Mouse (Mus musculus): ENCODE data around the gene Fbn1. TPM values are rescaled to one million over a fixed set of nuclear protein-coding genes. Genes with fewer than 3 reads are reported as not detected.

Fbn1 gene
- polyA plus RNA-seq, 1 experiment = 6.5 TPM

GRCm38 (mm10) chr2:125314169-125314925 lies 193.4 kb downstream of the Fbn1 start:
- Histone ChIP-seq H3K4me3 (ENCODE audit: insufficient read depth, low read depth, low read length) (no peak overlapping the region), H3K27ac (ENCODE audit: insufficient read depth, low read depth, low read length) (no peak overlapping the region), H3K27me3 (replicated peaks; ENCODE audit: control insufficient read depth, insufficient read depth, low read length) (no peaks in the 10 kb centered on the region), H3K4me1 (ENCODE audit: control insufficient read depth, insufficient read depth, low read length) (no peaks in the 10 kb centered on the region), H3K36me3 (ENCODE audit: control insufficient read depth, insufficient read depth, low read length) (no peaks in the 10 kb centered on the region)
- no peak for DNase-seq
- TF ChIP-seq CTCF (conservative IDR thresholded peaks at IDR 0.05; ENCODE audit: insufficient read depth, insufficient read length, low read depth, low read length) (no peak), POLR2A (IDR thresholded peaks at IDR 0.05; ENCODE audit: low read depth, low read length) (no peak)
- 89% methylated on average over 16 of the region's 16 CpGs for WGBS

- no peak for DNase-seq
- 87% methylated on average over 10 of the region's 10 CpGs for WGBS
- TF ChIP-seq POLR2A (IDR thresholded peaks at IDR 0.05; ENCODE audit: low read depth, low read length) (no peak), CTCF (conservative IDR thresholded peaks at IDR 0.05; ENCODE audit: insufficient read depth, insufficient read length, low read depth, low read length) (no peak)
- Histone ChIP-seq H3K4me1 (ENCODE audit: control insufficient read depth, insufficient read depth, low read length) (no peaks in the 10 kb centered on the region), H3K36me3 (ENCODE audit: control insufficient read depth, insufficient read depth, low read length) (no peaks in the 10 kb centered on the region), H3K4me3 (ENCODE audit: insufficient read depth, low read depth, low read length) (no peak overlapping the region), H3K27ac (ENCODE audit: insufficient read depth, low read depth, low read length) (no peak overlapping the region), H3K27me3 (replicated peaks; ENCODE audit: control insufficient read depth, insufficient read depth, low read length) (no peaks in the 10 kb centered on the region)
Measured at GRCm38 (mm10) chr2:125309710-125310109, 198.1 kb downstream of the Fbn1 start.

- Histone ChIP-seq H3K4me1 (ENCODE audit: control insufficient read depth, insufficient read depth, low read length) (no peaks in the 10 kb centered on the region), H3K27me3 (replicated peaks; ENCODE audit: control insufficient read depth, insufficient read depth, low read length) (no peaks in the 10 kb centered on the region), H3K4me3 (ENCODE audit: insufficient read depth, low read depth, low read length) (no peak overlapping the region), H3K27ac (ENCODE audit: insufficient read depth, low read depth, low read length) (no peak overlapping the region), H3K36me3 (ENCODE audit: control insufficient read depth, insufficient read depth, low read length) (no peaks in the 10 kb centered on the region)
- WGBS = 87% methylated on average over 3 of the region's 3 CpGs
- DNase-seq = no peak
- TF ChIP-seq CTCF (conservative IDR thresholded peaks at IDR 0.05; ENCODE audit: insufficient read depth, insufficient read length, low read depth, low read length) (no peak), POLR2A (IDR thresholded peaks at IDR 0.05; ENCODE audit: low read depth, low read length) (no peak)
Measured at GRCm38 (mm10) chr2:125305671-125306070, 202.1 kb downstream of the Fbn1 start.

- 75% methylated on average over 3 of the region's 3 CpGs for WGBS
- TF ChIP-seq CTCF (conservative IDR thresholded peaks at IDR 0.05; ENCODE audit: insufficient read depth, insufficient read length, low read depth, low read length) (no peak), POLR2A (IDR thresholded peaks at IDR 0.05; ENCODE audit: low read depth, low read length) (no peak)
- Histone ChIP-seq H3K4me3 (ENCODE audit: insufficient read depth, low read depth, low read length) (no peak overlapping the region), H3K27ac (ENCODE audit: insufficient read depth, low read depth, low read length) (no peak overlapping the region), H3K4me1 (ENCODE audit: control insufficient read depth, insufficient read depth, low read length) (no peaks in the 10 kb centered on the region), H3K27me3 (replicated peaks; ENCODE audit: control insufficient read depth, insufficient read depth, low read length) (no peaks in the 10 kb centered on the region), H3K36me3 (ENCODE audit: control insufficient read depth, insufficient read depth, low read length) (no peaks in the 10 kb centered on the region)
- no peak for DNase-seq
Measured at GRCm38 (mm10) chr2:125304746-125305145, 203.0 kb downstream of the Fbn1 start.

- no peak for TF ChIP-seq POLR2A (IDR thresholded peaks at IDR 0.05; ENCODE audit: low read depth, low read length)
- TF ChIP-seq CTCF (conservative IDR thresholded peaks at IDR 0.05; ENCODE audit: insufficient read depth, insufficient read length, low read depth, low read length) = peak; percentile 38
- Histone ChIP-seq H3K36me3 (ENCODE audit: control insufficient read depth, insufficient read depth, low read length) (no peaks in the 10 kb centered on the region), H3K27me3 (replicated peaks; ENCODE audit: control insufficient read depth, insufficient read depth, low read length) (no peaks in the 10 kb centered on the region), H3K4me3 (ENCODE audit: insufficient read depth, low read depth, low read length) (no peak overlapping the region), H3K4me1 (ENCODE audit: control insufficient read depth, insufficient read depth, low read length) (no peaks in the 10 kb centered on the region), H3K27ac (ENCODE audit: insufficient read depth, low read depth, low read length) (no peak overlapping the region)
- DNase-seq = no peak
- WGBS = 80% methylated on average over 5 of the region's 5 CpGs
Measured at GRCm38 (mm10) chr2:125303764-125304384, 203.9 kb downstream of the Fbn1 start.

- H3K36me3 ChIP-seq (ENCODE audit: control insufficient read depth, insufficient read depth, low read length) = no peaks in the 10 kb centered on the region
- TF ChIP-seq POLR2A (IDR thresholded peaks at IDR 0.05; ENCODE audit: low read depth, low read length) (no peak), CTCF (conservative IDR thresholded peaks at IDR 0.05; ENCODE audit: insufficient read depth, insufficient read length, low read depth, low read length) (no peak)
- no peaks in the 10 kb centered on the region for H3K27me3 ChIP-seq (replicated peaks; ENCODE audit: control insufficient read depth, insufficient read depth, low read length)
- H3K27ac ChIP-seq (ENCODE audit: insufficient read depth, low read depth, low read length) = no peak overlapping the region
- no peak overlapping the region for H3K4me3 ChIP-seq (ENCODE audit: insufficient read depth, low read depth, low read length)
- no peaks in the 10 kb centered on the region for H3K4me1 ChIP-seq (ENCODE audit: control insufficient read depth, insufficient read depth, low read length)
- DNase-seq = no peak
- WGBS = 83% methylated on average over 8 of the region's 8 CpGs
Measured at GRCm38 (mm10) chr2:125302625-125302924, 205.2 kb downstream of the Fbn1 start.

- no peaks in the 10 kb centered on the region for H3K27me3 ChIP-seq (replicated peaks; ENCODE audit: control insufficient read depth, insufficient read depth, low read length)
- no peaks in the 10 kb centered on the region for H3K4me1 ChIP-seq (ENCODE audit: control insufficient read depth, insufficient read depth, low read length)
- no peaks in the 10 kb centered on the region for H3K36me3 ChIP-seq (ENCODE audit: control insufficient read depth, insufficient read depth, low read length)
- 76% methylated on average over 9 of the region's 9 CpGs for WGBS
- H3K27ac ChIP-seq (ENCODE audit: insufficient read depth, low read depth, low read length) = no peak overlapping the region
- H3K4me3 ChIP-seq (ENCODE audit: insufficient read depth, low read depth, low read length) = no peak overlapping the region
- DNase-seq = no peak
- TF ChIP-seq POLR2A (IDR thresholded peaks at IDR 0.05; ENCODE audit: low read depth, low read length) (no peak), CTCF (conservative IDR thresholded peaks at IDR 0.05; ENCODE audit: insufficient read depth, insufficient read length, low read depth, low read length) (no peak)
Measured at GRCm38 (mm10) chr2:125301877-125302624, 205.7 kb downstream of the Fbn1 start.
